Mouse (Mus musculus): ENCODE measurements around the gene Prrg2.

Gene Prrg2

DNA sequence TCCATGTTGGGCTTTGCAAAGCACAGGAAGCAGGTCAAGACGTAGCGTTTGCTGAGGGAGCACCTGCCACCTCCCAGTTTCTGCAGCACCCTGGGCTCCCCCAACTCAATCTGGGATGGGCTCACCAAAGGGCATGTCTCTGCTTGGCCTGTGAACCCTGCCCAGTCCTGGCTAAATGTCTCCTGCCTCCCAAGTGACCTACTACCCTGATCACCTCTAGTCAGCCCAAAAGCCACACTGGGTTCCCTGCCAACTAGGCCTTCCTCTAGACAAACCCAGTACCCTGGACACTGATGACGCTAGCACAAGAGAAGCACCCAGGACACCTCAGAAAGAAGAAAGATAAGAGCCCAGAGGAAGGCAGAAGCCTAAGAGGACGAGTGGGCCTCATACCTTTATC is 49.7 kb downstream of the Prrg2 start:
- DNase-seq (ENCODE audit: low read depth, low spot score), result no peak

DNA sequence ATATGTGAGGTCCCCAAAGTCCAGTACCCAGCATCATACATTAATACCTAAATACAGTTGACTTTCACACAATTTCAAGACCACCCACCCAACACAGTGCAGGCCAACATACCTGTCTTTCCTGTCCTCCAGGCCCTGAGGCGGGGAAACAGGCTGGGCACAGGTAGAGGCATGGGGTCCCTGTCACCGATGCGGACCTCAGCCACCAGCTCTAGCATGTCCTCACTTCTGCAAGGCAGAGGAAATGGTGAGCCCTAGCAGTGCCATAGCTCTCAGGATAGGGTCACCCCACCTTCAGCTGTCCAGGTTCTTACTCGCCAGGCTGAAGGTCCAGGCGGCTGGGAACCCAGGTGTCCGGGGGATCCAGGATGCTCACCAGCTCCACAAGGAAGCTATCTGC is 50.5 kb downstream of the Prrg2 start:
- no peak for DNase-seq (ENCODE audit: low read depth, low spot score)

- DNase-seq (ENCODE audit: low read depth, low spot score), result no peak
Measured at GRCm38 (mm10) chr7:45008411-45008810, 54.1 kb downstream of the Prrg2 start.

GRCm38 (mm10) chr7:45007846-45008245 is 54.6 kb downstream of the Prrg2 start:
- no peak for DNase-seq (ENCODE audit: low read depth, low spot score)

- no peak for DNase-seq (ENCODE audit: low read depth, low spot score)
Measured at GRCm38 (mm10) chr7:45007141-45007540, 55.3 kb downstream of the Prrg2 start.

DNA sequence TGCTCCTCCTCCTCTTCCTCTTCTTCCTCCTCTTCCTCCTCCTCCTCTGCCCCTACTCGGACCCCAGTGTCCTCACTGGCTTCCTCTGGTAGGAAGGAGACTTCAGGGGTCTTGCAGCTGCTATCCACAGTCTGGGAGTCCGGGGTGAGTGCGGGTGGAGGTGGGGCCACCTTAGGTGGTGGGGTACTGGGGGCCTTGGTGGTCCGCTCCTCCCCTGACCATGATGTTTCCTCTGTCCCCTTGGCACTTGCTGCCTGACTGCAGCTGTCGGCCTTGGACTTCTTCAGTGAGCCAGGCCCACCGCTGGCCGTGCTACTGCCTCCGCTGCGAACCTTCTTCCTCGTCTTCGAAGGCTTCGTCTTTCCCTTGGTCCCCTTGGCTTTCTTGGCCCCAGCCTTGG is 56.0 kb downstream of the Prrg2 start:
- no peak for DNase-seq (ENCODE audit: low read depth, low spot score)

DNA sequence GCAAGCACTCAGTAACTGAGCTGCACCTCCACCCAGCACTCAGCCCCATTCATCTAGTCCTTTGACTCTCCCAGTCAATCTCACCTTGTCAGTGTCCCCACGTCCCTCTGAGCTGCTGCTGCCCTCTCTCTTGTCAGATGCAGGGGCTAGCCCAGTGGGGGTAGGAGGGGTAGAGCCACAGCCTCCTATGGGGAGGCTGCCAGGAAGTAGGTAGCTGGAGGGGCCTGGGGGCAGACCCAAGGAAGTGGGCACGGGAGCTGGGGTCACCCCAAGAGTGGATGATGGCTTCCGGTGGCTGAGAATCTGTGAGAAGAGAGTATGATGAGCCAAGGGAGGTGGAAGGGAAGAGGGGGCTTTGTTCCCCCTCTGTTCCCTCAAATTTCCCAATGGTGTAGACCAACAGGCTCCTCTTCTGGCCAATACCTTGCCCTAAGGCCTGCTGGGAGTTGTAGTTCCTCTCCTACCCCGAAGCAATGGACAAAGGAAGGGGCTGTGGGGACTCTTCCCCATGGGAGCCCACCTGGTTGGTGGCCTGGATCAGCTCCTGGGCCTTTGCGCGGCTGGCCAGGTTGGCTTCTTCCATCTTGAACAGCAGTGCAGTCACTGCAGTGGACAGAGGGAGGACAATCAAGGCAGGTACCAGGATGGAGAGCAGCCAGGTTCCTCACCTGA is 57.0 kb downstream of the Prrg2 start:
- DNase-seq (ENCODE audit: low read depth, low spot score), result no peak

- DNase-seq (ENCODE audit: low read depth, low spot score), result no peak
Measured at GRCm38 (mm10) chr7:45004546-45004945, 57.9 kb downstream of the Prrg2 start.

Measured in embryo, embryonic 11.5 days (tissue).